Mouse (Mus musculus): ENCODE data around the gene Tnfsfm13.
A peak's percentile ranks its signal among the peaks of the same experiment; 100 is the strongest.

The Tnfsfm13 gene

GRCm38 (mm10) chr11:69681314-69682208, 14.3 kb downstream of the Tnfsfm13 start, which contains the start of gene Senp3:
Gene Senp3, minus strand, starts transcription at chr11:69682084.
- DNase-seq (ENCODE audit: low spot score in 2 of 2): peak; percentile 90 to 96

- no peak for DNase-seq (ENCODE audit: low spot score in 2 of 2)
Observed at GRCm38 (mm10) chr11:69680136-69680855, 15.6 kb downstream of the Tnfsfm13 start.

- DNase-seq (ENCODE audit: low spot score in 2 of 2): no peak
Observed at GRCm38 (mm10) chr11:69679144-69679543, 16.8 kb downstream of the Tnfsfm13 start.

GRCm38 (mm10) chr11:69672211-69672706, 23.6 kb downstream of the Tnfsfm13 start, which contains the start of gene Eif4a1:
Gene Eif4a1, minus strand, starts transcription at chr11:69672423.
- peak; percentile 99 for DNase-seq (ENCODE audit: low spot score in 2 of 2)

- no peak for DNase-seq (ENCODE audit: low spot score in 2 of 2)
Observed at GRCm38 (mm10) chr11:69671726-69672124, 24.2 kb downstream of the Tnfsfm13 start.

- DNase-seq (ENCODE audit: low spot score in 2 of 2): peak; percentile 80 to 97
Observed at GRCm38 (mm10) chr11:69670786-69671725, 24.8 kb downstream of the Tnfsfm13 start.

- DNase-seq (ENCODE audit: low spot score in 2 of 2): no peak
Observed at GRCm38 (mm10) chr11:69666665-69667005, 29.3 kb downstream of the Tnfsfm13 start.

GRCm38 (mm10) chr11:69665961-69666664, 29.8 kb downstream of the Tnfsfm13 start, which contains the start of gene Cd68:
Gene Cd68, minus strand, starts transcription at chr11:69666153.
- DNase-seq (ENCODE audit: low spot score in 2 of 2): peak in 1 of 2 experiments; percentile 71

GRCm38 (mm10) chr11:69665457-69665960, 30.4 kb downstream of the Tnfsfm13 start:
- no peak for DNase-seq (ENCODE audit: low spot score in 2 of 2)

- DNase-seq (ENCODE audit: low spot score in 2 of 2): no peak
Observed at GRCm38 (mm10) chr11:69664841-69665240, 31.1 kb downstream of the Tnfsfm13 start.

GRCm38 (mm10) chr11:69663795-69664194, 32.1 kb downstream of the Tnfsfm13 start:
- DNase-seq (ENCODE audit: low spot score in 2 of 2): no peak

- DNase-seq (ENCODE audit: low spot score in 2 of 2): no peak
Observed at GRCm38 (mm10) chr11:69662967-69663671, 32.8 kb downstream of the Tnfsfm13 start.

GRCm38 (mm10) chr11:69662213-69662966, 33.5 kb downstream of the Tnfsfm13 start, which contains the start of gene Mpdu1:
Gene Mpdu1, minus strand, starts transcription at chr11:69662642.
- peak; percentile 92 to 94 for DNase-seq (ENCODE audit: low spot score in 2 of 2)

GRCm38 (mm10) chr11:69661221-69661881, 34.5 kb downstream of the Tnfsfm13 start:
- peak in 1 of 2 experiments; percentile 29 for DNase-seq (ENCODE audit: low spot score in 2 of 2)

GRCm38 (mm10) chr11:69657462-69657881, 38.4 kb downstream of the Tnfsfm13 start:
- no peak for DNase-seq (ENCODE audit: low spot score in 2 of 2)

GRCm38 (mm10) chr11:69656617-69657461, 39.1 kb downstream of the Tnfsfm13 start:
- peak; percentile 55 to 69 for DNase-seq (ENCODE audit: low spot score in 2 of 2)

- DNase-seq (ENCODE audit: low spot score in 2 of 2): no peak
Observed at GRCm38 (mm10) chr11:69656065-69656455, 39.8 kb downstream of the Tnfsfm13 start.
